Mouse (Mus musculus) kidney, embryonic 14.5 days (tissue): ENCODE data around the gene Slc10a1. TPM values are rescaled to one million over a fixed set of nuclear protein-coding genes. Genes with fewer than 3 reads are reported as not detected.
"Not testable (repeated sequence)": the region's sequence is repeated elsewhere in the genome, so short reads cannot be mapped to it uniquely, and the experiment has no call there.

Source experiments
- ATAC-seq: fragments of 200-750 bp; cut with Nextera tagmentation; 2 replicates; pipeline ENCODE4 v1.8.0; 2017; ENCODE audit warnings: moderate number of reproducible peaks, mild to moderate bottlenecking, moderate TSS enrichment, moderate library complexity; ENCODE audit not compliant: low FRiP score, low TSS enrichment
- H3K27ac ChIP-seq: fragments of 300-500 bp; sonication (generic); 2 replicates; pipeline ENCODE4 v1.5.1; 2014; ENCODE audit warnings: low read depth, mild to moderate bottlenecking, low read length, moderate library complexity, mixed read lengths
- H3K27me3 ChIP-seq: fragments of 300-500 bp; sonication (generic); 2 replicates; pipeline ENCODE4 v1.6.1; 2014; ENCODE audit warnings: mild to moderate bottlenecking, low read length; ENCODE audit not compliant: control insufficient read depth, insufficient read depth
- H3K36me3 ChIP-seq: fragments of 300-500 bp; sonication (generic); 2 replicates; pipeline ENCODE4 v1.6.1; 2014; ENCODE audit warnings: low read length, mixed read lengths; ENCODE audit not compliant: control insufficient read depth, insufficient read depth
- H3K4me1 ChIP-seq: fragments of 300-500 bp; sonication (generic); 2 replicates; pipeline ENCODE4 v1.6.1; 2014; ENCODE audit warnings: low read length, mixed read lengths; ENCODE audit not compliant: control insufficient read depth, insufficient read depth
- H3K4me2 ChIP-seq: fragments of 300-500 bp; sonication (generic); replicated peaks from 2 replicates; pipeline ENCODE4 v1.6.1; 2014; ENCODE audit warnings: low read depth, mild to moderate bottlenecking, low read length
- H3K4me3 ChIP-seq: fragments of 300-500 bp; sonication (generic); 2 replicates; pipeline ENCODE4 v1.5.1; 2014; ENCODE audit warnings: mild to moderate bottlenecking, low read length
- H3K9ac ChIP-seq: fragments of 300-500 bp; sonication (generic); 2 replicates; pipeline ENCODE4 v1.6.1; 2014; ENCODE audit warnings: low read depth, mild to moderate bottlenecking, low read length, moderate library complexity
- H3K9me3 ChIP-seq: fragments of 300-500 bp; sonication (generic); 2 replicates; pipeline ENCODE4 v1.6.1; 2016; ENCODE audit warnings: low read length; ENCODE audit not compliant: control insufficient read depth
- WGBS: fragments of 180-500 bp; shearing (Covaris S2); extraction: QIAGEN DNeasy Blood & Tissue Kit; methylation state at CpG from one replicate; pipeline ENCODE4 v1.1.7; 2014; 5-methylcytosine and 5-hydroxymethylcytosine counted together
- polyA plus RNA-seq: library from polyadenylated mRNA; unstranded; fragments of >200 nt; fragmentation: Nextera tagmentation; extraction: Ambion mirVana; gene quantifications from 2 replicates; pipeline ENCODE4 v1.2.1, GENCODE M21; 2014

Slc10a1 gene
- polyA plus RNA-seq, 1 experiment from 2014 or later, result 0.46 TPM

GRCm38 (mm10) chr12:80952526-80952925 lies 16.0 kb downstream of the Slc10a1 start:
- H3K4me2 ChIP-seq, result no peak overlapping the region
- ATAC-seq, result no peak
- H3K4me1 ChIP-seq, result 0 out of 2 replicates have a peak, but pooled peaks cover 2% of the 10 kb centered on the region

GRCm38 (mm10) chr12:80951640-80952219 lies 16.8 kb downstream of the Slc10a1 start:
- H3K4me1 ChIP-seq, result 0 out of 2 replicates have a peak, but pooled peaks cover 2% of the 10 kb centered on the region
- no peaks in the 10 kb centered on the region for H3K9me3 ChIP-seq
- no peaks in the 10 kb centered on the region for H3K27me3 ChIP-seq
- WGBS, result 91% methylated on average over 3 of the region's 3 CpGs
- H3K27ac ChIP-seq, result no peak overlapping the region
- H3K4me2 ChIP-seq, result no peak overlapping the region
- no peak overlapping the region for H3K4me3 ChIP-seq
- H3K9ac ChIP-seq, result no peak overlapping the region
- peaks cover 90% of the 10 kb centered on the region for H3K36me3 ChIP-seq
- ATAC-seq, result no peak

More at GRCm38 (mm10) chr12:80952526-80952925, 16.0 kb downstream of the Slc10a1 start:
- H3K4me3 ChIP-seq, result no peak overlapping the region
- no peak overlapping the region for H3K27ac ChIP-seq
- 93% methylated on average over 1 of the region's 1 CpGs for WGBS
- peaks cover 90% of the 10 kb centered on the region for H3K36me3 ChIP-seq
- no peaks in the 10 kb centered on the region for H3K9me3 ChIP-seq
- H3K9ac ChIP-seq, result no peak overlapping the region
- no peaks in the 10 kb centered on the region for H3K27me3 ChIP-seq

- not testable (repeated sequence) for ATAC-seq, H3K27me3 ChIP-seq, H3K4me1 ChIP-seq, H3K4me3 ChIP-seq, H3K27ac ChIP-seq, H3K9me3 ChIP-seq, H3K4me2 ChIP-seq, H3K9ac ChIP-seq
- WGBS, result 93% methylated on average over 14 of the region's 16 CpGs
- peaks cover 72% of the 10 kb centered on the region for H3K36me3 ChIP-seq
Observed at GRCm38 (mm10) chr12:80949603-80950002, 18.9 kb downstream of the Slc10a1 start.

GRCm38 (mm10) chr12:80948202-80948601 lies 20.3 kb downstream of the Slc10a1 start:
- Histone ChIP-seq H3K9me3 (no peaks in the 10 kb centered on the region), H3K27ac (no peak overlapping the region), H3K4me2 (no peak overlapping the region), H3K4me1 (0 out of 2 replicates have a peak, but pooled peaks cover 2% of the 10 kb centered on the region), H3K4me3 (no peak overlapping the region), H3K9ac (no peak overlapping the region), H3K36me3 (peaks cover 58% of the 10 kb centered on the region), H3K27me3 (no peaks in the 10 kb centered on the region)
- 94% methylated on average over 18 of the region's 18 CpGs for WGBS
- ATAC-seq, result no peak

- Histone ChIP-seq H3K27me3 (no peaks in the 10 kb centered on the region), H3K4me3 (peak overlapping the region; percentile 86), H3K27ac (peak overlapping the region; percentile 91), H3K4me1 (no peaks in the 10 kb centered on the region), H3K9me3 (no peaks in the 10 kb centered on the region), H3K36me3 (peaks cover 36% of the 10 kb centered on the region), H3K4me2 (peak overlapping the region; percentile 63), H3K9ac (peak overlapping the region; percentile 95)
- under 1% methylated on average over 33 of the region's 47 CpGs for WGBS
- peak; percentile 96 for ATAC-seq
Observed at GRCm38 (mm10) chr12:80945996-80946355, 22.5 kb downstream of the Slc10a1 start.

- Histone ChIP-seq H3K27me3 (no peaks in the 10 kb centered on the region), H3K36me3 (peaks cover 31% of the 10 kb centered on the region), H3K4me2 (peak within 1 kb of the TSS; percentile 63), H3K27ac (peak within 1 kb of the TSS; percentile 91), H3K9ac (peak within 1 kb of the TSS; percentile 95), H3K4me1 (no peaks in the 10 kb centered on the region), H3K4me3 (peak within 1 kb of the TSS; percentile 86), H3K9me3 (no peaks in the 10 kb centered on the region)
- peak; percentile 94 for ATAC-seq
- WGBS, result under 1% methylated on average over 54 of the region's 57 CpGs
Observed at GRCm38 (mm10) chr12:80945334-80945995, 23.0 kb downstream of the Slc10a1 start, which contains the start of gene Srsf5. Gene Srsf5 (plus strand): TSS chr12:80945504.

GRCm38 (mm10) chr12:80944963-80945333 lies 23.6 kb downstream of the Slc10a1 start:
- Histone ChIP-seq H3K4me2 (peak overlapping the region; percentile 30), H3K36me3 (peaks cover 30% of the 10 kb centered on the region), H3K4me3 (peak overlapping the region; percentile 86), H3K9ac (peak overlapping the region; percentile 51; the same call in 1 of the 2 replicates)
- peak; percentile 53 for ATAC-seq
- H3K27me3 ChIP-seq, H3K27ac ChIP-seq, H3K4me1 ChIP-seq, H3K9me3 ChIP-seq: not testable (repeated sequence)
- WGBS, result 1% methylated on average over 9 of the region's 9 CpGs

- no peak overlapping the region for H3K4me2 ChIP-seq
- ATAC-seq, result no peak
- WGBS, result 92% methylated on average over 4 of the region's 4 CpGs
Observed at GRCm38 (mm10) chr12:80944204-80944603, 24.3 kb downstream of the Slc10a1 start.

GRCm38 (mm10) chr12:80943395-80943794 lies 25.1 kb downstream of the Slc10a1 start:
- no peak overlapping the region for H3K9ac ChIP-seq
- H3K36me3 ChIP-seq, result peaks cover 17% of the 10 kb centered on the region
- H3K4me1 ChIP-seq, result no peaks in the 10 kb centered on the region
- no peak overlapping the region for H3K4me2 ChIP-seq
- no peaks in the 10 kb centered on the region for H3K9me3 ChIP-seq
- no peaks in the 10 kb centered on the region for H3K27me3 ChIP-seq
- 84% methylated on average over 3 of the region's 3 CpGs for WGBS
- no peak overlapping the region for H3K4me3 ChIP-seq
- ATAC-seq, result no peak
- H3K27ac ChIP-seq, result no peak overlapping the region

More at GRCm38 (mm10) chr12:80944204-80944603, 24.3 kb downstream of the Slc10a1 start:
- Histone ChIP-seq H3K4me3 (no peak overlapping the region), H3K9me3 (no peaks in the 10 kb centered on the region), H3K9ac (no peak overlapping the region), H3K27ac (no peak overlapping the region), H3K27me3 (no peaks in the 10 kb centered on the region), H3K36me3 (peaks cover 24% of the 10 kb centered on the region), H3K4me1 (no peaks in the 10 kb centered on the region)
